Mouse (Mus musculus) liver, adult (tissue): ENCODE measurements around the gene Retreg2.

Source experiments
- GATA4 ChIP-seq: IDR thresholded peaks from 2 replicates; pipeline ENCODE4 v1.6.1; 2014; ENCODE audit warnings: mild to moderate bottlenecking, low read length; ENCODE audit not compliant: insufficient replicate concordance

Gene Retreg2

GRCm38 (mm10) chr1:75142301-75143261, at the start of gene Retreg2, which contains the start of gene Cnppd1:
Gene Retreg2, plus strand, starts transcription at chr1:75142778.
Gene Cnppd1, minus strand, starts transcription at chr1:75142711.
- peak; percentile 89; the same call in 1 of the 2 replicates for TF ChIP-seq GATA4

GRCm38 (mm10) chr1:75122211-75122610, 20.4 kb upstream of the Retreg2 start:
- TF ChIP-seq GATA4 = no peak

- TF ChIP-seq GATA4 = peak; percentile 80; the same call in 1 of the 2 replicates
Observed at GRCm38 (mm10) chr1:75124346-75125321, 17.9 kb upstream of the Retreg2 start, which contains the start of gene Nhej1. Gene Nhej1, minus strand, starts transcription at chr1:75125200.

- TF ChIP-seq GATA4 = no peak
Observed at GRCm38 (mm10) chr1:75125418-75125817, 17.2 kb upstream of the Retreg2 start.

- no peak for TF ChIP-seq GATA4
Observed at GRCm38 (mm10) chr1:75128641-75129040, 13.9 kb upstream of the Retreg2 start.

- TF ChIP-seq GATA4 = no peak
Observed at GRCm38 (mm10) chr1:75133421-75134207, 9.0 kb upstream of the Retreg2 start, which contains the start of gene Slc23a3. Gene Slc23a3, minus strand, starts transcription at chr1:75133890.

- TF ChIP-seq GATA4 = no peak
Observed at GRCm38 (mm10) chr1:75136293-75136692, 6.3 kb upstream of the Retreg2 start.

- TF ChIP-seq GATA4 = no peak
Observed at GRCm38 (mm10) chr1:75136730-75137129, 5.8 kb upstream of the Retreg2 start.

GRCm38 (mm10) chr1:75138448-75138847, 4.1 kb upstream of the Retreg2 start:
- TF ChIP-seq GATA4 = no peak

- no peak for TF ChIP-seq GATA4
Observed at GRCm38 (mm10) chr1:75140601-75141190, 1.9 kb upstream of the Retreg2 start.

GRCm38 (mm10) chr1:75141486-75142190, 940 bp upstream of the Retreg2 start:
- peak; percentile 11; the same call in 1 of the 2 replicates for TF ChIP-seq GATA4

GRCm38 (mm10) chr1:75145589-75145988, 3.0 kb downstream of the Retreg2 start:
- TF ChIP-seq GATA4 = no peak

GRCm38 (mm10) chr1:75147411-75148135, 5.0 kb downstream of the Retreg2 start:
- no peak for TF ChIP-seq GATA4

GRCm38 (mm10) chr1:75148727-75149126, 6.1 kb downstream of the Retreg2 start:
- TF ChIP-seq GATA4 = no peak
